Comparison of ENCODE assay signal across 9 mouse cellular contexts in the genomic region with DNA sequence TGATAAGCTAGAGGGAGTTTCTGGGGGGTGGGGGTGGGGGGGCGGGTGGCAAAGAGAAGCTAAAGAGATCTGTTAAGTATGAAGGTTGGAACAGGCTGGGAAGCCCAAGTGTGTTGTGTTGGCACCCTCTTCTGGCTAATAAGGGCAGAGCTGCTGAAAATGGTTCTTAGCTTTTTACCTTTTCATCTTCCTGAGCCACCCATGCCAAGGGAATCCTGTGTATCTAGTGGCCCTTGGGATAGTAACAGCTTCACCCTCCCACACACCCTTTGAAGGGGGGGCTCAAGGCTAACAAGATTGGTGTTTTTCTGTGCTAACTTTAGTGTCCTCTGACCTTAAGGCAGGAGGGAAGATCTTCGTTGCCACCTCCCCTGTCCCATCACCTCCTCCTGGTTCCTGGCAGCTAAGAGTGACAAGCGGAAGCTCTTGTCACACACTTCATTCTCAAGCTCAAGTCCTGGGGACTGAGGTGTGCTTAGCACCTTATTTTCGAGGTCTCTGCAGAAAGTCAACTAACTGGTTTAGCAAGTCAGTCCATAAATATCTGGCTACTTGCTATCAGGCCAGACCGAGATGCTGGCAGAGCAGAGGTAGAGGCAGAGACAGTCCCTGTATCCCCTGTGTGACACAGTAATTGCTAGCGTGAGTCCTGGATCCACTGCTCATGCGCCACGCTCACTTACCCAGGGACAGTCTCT. TPM values are rescaled to one million over a fixed set of nuclear protein-coding genes. Genes with fewer than 3 reads are reported as not detected.
DNase-seq lines count a peak whose midpoint lies in the region; ATAC-seq and TF ChIP-seq lines count a peak whose summit lies in the region.
"Had no signal": no experiment of that assay in that cellular context is flagged by ENCODE, and none has a peak within 500 bp of the region (broad histone marks: within the 10 kb centered on the region; RNA-seq: fewer than 3 reads in every experiment).

No protein-coding gene starts in this region.

- H3K79me2 ChIP-seq in MEL (ENCODE audit: control insufficient read depth, insufficient read depth, low read length, poor library complexity) = no peaks in the 10 kb centered on the region

- H3K4me1 ChIP-seq in MEL (ENCODE audit: control insufficient read depth in 1 of 2, insufficient read depth in 2 of 2, low read length in 2 of 2) = peaks cover 3 to 6% of the 10 kb centered on the region in 2 experiments; a peak in 2 of 4 replicates
- H3K4me1 ChIP-seq in embryonic facial prominence, embryonic 11.5 days (ENCODE audit: control insufficient read depth, insufficient read depth, low read length) = no peaks in the 10 kb centered on the region
- H3K4me1 ChIP-seq in kidney, postnatal 0 days (replicated peaks; ENCODE audit: insufficient read depth, low read length) = peaks cover 6% of the 10 kb centered on the region
- H3K4me1 ChIP-seq in liver, embryonic 14.5 days (replicated peaks; ENCODE audit: control insufficient read depth in 2 of 2, insufficient read depth in 2 of 2, low read length in 1 of 2) = 0 out of 4 replicates have a peak, but pooled peaks cover 0 to under 1% of the 10 kb centered on the region in 2 experiments
- peaks cover 21% of the 10 kb centered on the region for H3K4me1 ChIP-seq in neural tube, embryonic 14.5 days (ENCODE audit: control insufficient read depth, insufficient read depth, low read length)
- H3K4me1 ChIP-seq in forebrain, embryonic 15.5 days = no peaks in the 10 kb centered on the region

- H3K4me3 ChIP-seq in MEL (ENCODE audit: control insufficient read depth in 1 of 2, insufficient read depth in 1 of 2, low read depth in 2 of 2, low read length in 2 of 2) = no peak overlapping the region
- no peak overlapping the region for H3K4me3 ChIP-seq in embryonic facial prominence, embryonic 11.5 days (ENCODE audit: low read depth, low read length)
- H3K4me3 ChIP-seq in kidney, postnatal 0 days (replicated peaks; ENCODE audit: low read depth, low read length) = no peak overlapping the region
- no peak overlapping the region for H3K4me3 ChIP-seq in liver, embryonic 14.5 days (ENCODE audit: insufficient read depth in 1 of 2, low read depth in 2 of 2, low read length in 2 of 2)
- H3K4me3 ChIP-seq in neural tube, embryonic 14.5 days (ENCODE audit: low read depth, low read length) = no peak overlapping the region
- H3K4me3 ChIP-seq in forebrain, embryonic 15.5 days = no peak overlapping the region

- peak; percentile 19 for DNase-seq in gastrocnemius, adult 18-20 months (ENCODE audit: low spot score)
- no peak for DNase-seq in gastrocnemius, postnatal 10 days
- peak; percentile 56 for DNase-seq in MEL (ENCODE audit: low read depth, low spot score)
- DNase-seq in embryonic facial prominence, embryonic 11.5 days (ENCODE audit: low spot score) = peak; percentile 70
- DNase-seq in kidney, postnatal 0 days (ENCODE audit: low spot score) = peak; percentile 83
- DNase-seq in liver, embryonic 14.5 days (ENCODE audit: low read depth in 3 of 3, low spot score in 3 of 3) = no peak

- peak; percentile 75 for TF ChIP-seq RAD21 in MEL (IDR thresholded peaks at IDR 0.05; ENCODE audit: low read depth, low read length)

- TF ChIP-seq EP300 in MEL (IDR thresholded peaks at IDR 0.05; ENCODE audit: low read depth in 1 of 2, low read length in 2 of 2) = no peak
- no peak for TF ChIP-seq EP300 in liver, embryonic 14.5 days (IDR thresholded peaks at IDR 0.05; ENCODE audit: low read depth)

- no peaks in the 10 kb centered on the region for H3K27me3 ChIP-seq in MEL (ENCODE audit: control insufficient read depth in 1 of 2, insufficient read depth in 2 of 2, low read length in 2 of 2)
- no peaks in the 10 kb centered on the region for H3K27me3 ChIP-seq in embryonic facial prominence, embryonic 11.5 days (ENCODE audit: control insufficient read depth, insufficient read depth, low read length)
- no peaks in the 10 kb centered on the region for H3K27me3 ChIP-seq in kidney, postnatal 0 days (ENCODE audit: insufficient read depth, low read length)
- no peaks in the 10 kb centered on the region for H3K27me3 ChIP-seq in liver, embryonic 14.5 days (ENCODE audit: control insufficient read depth, insufficient read depth, low read length)
- no peaks in the 10 kb centered on the region for H3K27me3 ChIP-seq in neural tube, embryonic 14.5 days (ENCODE audit: control insufficient read depth, insufficient read depth, low read length)
- no peaks in the 10 kb centered on the region for H3K27me3 ChIP-seq in forebrain, embryonic 15.5 days

- ATAC-seq in embryonic facial prominence, embryonic 11.5 days (replicated peaks; ENCODE audit: insufficient number of reproducible peaks, low FRiP score, low TSS enrichment, low read depth) = no peak
- 0 out of 2 replicates have a peak, but pooled peaks have one; percentile 27 for ATAC-seq in kidney, postnatal 0 days (replicated peaks; ENCODE audit: low FRiP score, low read depth)
- no peak for ATAC-seq in liver, embryonic 14.5 days (ENCODE audit: insufficient read depth)
- peak; percentile 60; the same call in 1 of the 2 replicates for ATAC-seq in neural tube, embryonic 14.5 days (ENCODE audit: low read depth)
- no peak for ATAC-seq in forebrain, embryonic 15.5 days (replicated peaks)

- WGBS in embryonic facial prominence, embryonic 11.5 days = 66% methylated on average over 8 of the region's 8 CpGs
- 61% methylated on average over 8 of the region's 8 CpGs for WGBS in kidney, postnatal 0 days
- WGBS in liver, embryonic 14.5 days (ENCODE audit: insufficient replicate concordance) = 61% methylated on average over 8 of the region's 8 CpGs
- 77% methylated on average over 8 of the region's 8 CpGs for WGBS in neural tube, embryonic 14.5 days
- 80% methylated on average over 8 of the region's 8 CpGs for WGBS in forebrain, embryonic 15.5 days

- H3K4me2 ChIP-seq in embryonic facial prominence, embryonic 11.5 days (ENCODE audit: low read depth, low read length) = no peak overlapping the region
- H3K4me2 ChIP-seq in kidney, postnatal 0 days (ENCODE audit: low read length) = no peak overlapping the region
- H3K4me2 ChIP-seq in liver, embryonic 14.5 days (ENCODE audit: low read depth) = no peak overlapping the region
- no peak overlapping the region for H3K4me2 ChIP-seq in neural tube, embryonic 14.5 days (ENCODE audit: low read depth, low read length)
- H3K4me2 ChIP-seq in forebrain, embryonic 15.5 days (replicated peaks) = no peak overlapping the region

- no peak overlapping the region for H3K27ac ChIP-seq in MEL (ENCODE audit: control insufficient read depth, low read depth, low read length)
- H3K27ac ChIP-seq in embryonic facial prominence, embryonic 11.5 days (replicated peaks; ENCODE audit: low read depth, low read length) = no peak overlapping the region
- no peak overlapping the region for H3K27ac ChIP-seq in kidney, postnatal 0 days
- no peak overlapping the region for H3K27ac ChIP-seq in liver, embryonic 14.5 days
- H3K27ac ChIP-seq in neural tube, embryonic 14.5 days (ENCODE audit: low read depth, low read length) = no peak overlapping the region
- no peak overlapping the region for H3K27ac ChIP-seq in forebrain, embryonic 15.5 days (replicated peaks)

- no peaks in the 10 kb centered on the region for H3K9me3 ChIP-seq in MEL (replicated peaks; ENCODE audit: insufficient read depth, low read length)
- H3K9me3 ChIP-seq in embryonic facial prominence, embryonic 11.5 days (replicated peaks; ENCODE audit: control insufficient read depth, low read length) = no peaks in the 10 kb centered on the region
- H3K9me3 ChIP-seq in kidney, postnatal 0 days (replicated peaks; ENCODE audit: low read length) = no peaks in the 10 kb centered on the region
- H3K9me3 ChIP-seq in liver, embryonic 14.5 days (ENCODE audit: control insufficient read depth, low read length) = no peaks in the 10 kb centered on the region
- H3K9me3 ChIP-seq in neural tube, embryonic 14.5 days (ENCODE audit: control insufficient read depth, low read length) = no peaks in the 10 kb centered on the region
- H3K9me3 ChIP-seq in forebrain, embryonic 15.5 days = no peaks in the 10 kb centered on the region

- H3K36me3 ChIP-seq in MEL (ENCODE audit: control insufficient read depth in 1 of 2, insufficient read depth in 2 of 2, low read length in 2 of 2) = no peaks in the 10 kb centered on the region
- no peaks in the 10 kb centered on the region for H3K36me3 ChIP-seq in embryonic facial prominence, embryonic 11.5 days (replicated peaks; ENCODE audit: control insufficient read depth, insufficient read depth, low read depth, low read length)
- H3K36me3 ChIP-seq in kidney, postnatal 0 days (ENCODE audit: insufficient read depth, low read length) = 0 out of 2 replicates have a peak, but pooled peaks cover 3% of the 10 kb centered on the region
- no peaks in the 10 kb centered on the region for H3K36me3 ChIP-seq in liver, embryonic 14.5 days (replicated peaks; ENCODE audit: control insufficient read depth, insufficient read depth, low read depth)
- H3K36me3 ChIP-seq in neural tube, embryonic 14.5 days (ENCODE audit: control insufficient read depth, insufficient read depth, low read length) = peaks cover 4% of the 10 kb centered on the region; the same call in 1 of the 2 replicates
- H3K36me3 ChIP-seq in forebrain, embryonic 15.5 days = no peaks in the 10 kb centered on the region

- H3K9ac ChIP-seq in MEL (ENCODE audit: control insufficient read depth, low read depth, low read length, poor library complexity, severe bottlenecking) = no peak overlapping the region
- H3K9ac ChIP-seq in embryonic facial prominence, embryonic 11.5 days (replicated peaks; ENCODE audit: low read length) = 0 out of 2 replicates have a peak overlapping the region, but pooled peaks have one; percentile 4
- no peak overlapping the region for H3K9ac ChIP-seq in kidney, postnatal 0 days (ENCODE audit: low read depth, low read length)
- no peak overlapping the region; the same call in 1 of the 2 replicates for H3K9ac ChIP-seq in liver, embryonic 14.5 days (replicated peaks)
- no peak overlapping the region for H3K9ac ChIP-seq in neural tube, embryonic 14.5 days (replicated peaks; ENCODE audit: low read depth, low read length)
- no peak overlapping the region for H3K9ac ChIP-seq in forebrain, embryonic 15.5 days (replicated peaks)

- no peak for TF ChIP-seq POLR2A in MEL (IDR thresholded peaks at IDR 0.05; ENCODE audit: control insufficient read depth in 1 of 2, insufficient read depth in 1 of 2, low read depth in 1 of 2, low read length in 2 of 2, poor library complexity in 1 of 2)

- TF ChIP-seq CTCF in MEL (IDR thresholded peaks at IDR 0.05 in 2 of 3, conservative IDR thresholded peaks at IDR 0.05 in 1 of 3; ENCODE audit: control insufficient read depth in 1 of 3, insufficient read depth in 1 of 3, low read depth in 2 of 3, low read length in 3 of 3, poor library complexity in 1 of 3, severe bottlenecking in 1 of 3) = peak; percentile 37 to 68 (median 54); a peak in 5 of 6 replicates
- peak; percentile 79 for TF ChIP-seq CTCF in kidney, postnatal 0 days (IDR thresholded peaks at IDR 0.05; ENCODE audit: low read depth)
- peak; percentile 59 for TF ChIP-seq CTCF in liver, embryonic 14.5 days (IDR thresholded peaks at IDR 0.05; ENCODE audit: low read depth)

RNA-seq across cellular contexts. Expression of gene Ndc1, which starts 18.1 kb away (rescaled TPM):
- 1 to 10 TPM; 5.7 to 6.8 TPM for total RNA-seq in gastrocnemius, adult 18-20 months (2021)
- total RNA-seq in gastrocnemius, postnatal 10 days (2021) = 1 to 10 TPM; 8.0 to 8.4 TPM
- 44.7 and 54.0 TPM in 2 replicates for total RNA-seq in MEL (2012; rRNA removed)
- 100 to 1,000 TPM in 1 of 2 experiments, 10 to 100 TPM in 1; 57.2 to 274 TPM for polyA plus RNA-seq in MEL (2012; ENCODE audit: insufficient read depth in 1 of 2, insufficient read length in 2 of 2, low read depth in 1 of 2, low replicate concordance in 2 of 2, missing spikeins in 1 of 2)
- 56.0 and 61.7 TPM in 2 replicates for polyA plus RNA-seq in embryonic facial prominence, embryonic 11.5 days (2014; fragmentation: Nextera tagmentation; extraction: Ambion mirVana)
- 19.0 and 21.1 TPM in 2 replicates for polyA plus RNA-seq in kidney, postnatal 0 days (2015; fragmentation: Nextera tagmentation; extraction: Ambion mirVana)
- polyA plus RNA-seq in liver, embryonic 14.5 days (2012; rRNA removed) = 8.7 and 9.6 TPM in 2 replicates
- polyA plus RNA-seq in liver, embryonic 14.5 days (2014; fragmentation: Nextera tagmentation; extraction: Ambion mirVana) = 17.2 and 21.2 TPM in 2 replicates
- 22.5 and 23.2 TPM in 2 replicates for polyA plus RNA-seq in neural tube, embryonic 14.5 days (2014; fragmentation: Nextera tagmentation; extraction: Ambion mirVana)
- polyA plus RNA-seq in forebrain, embryonic 15.5 days (2015; fragmentation: Nextera tagmentation; extraction: Ambion mirVana) = 18.9 and 20.8 TPM in 2 replicates

RNA-seq across cellular contexts. Expression of gene Yipf1, which starts 35.3 kb away (rescaled TPM):
- 1 to 10 TPM; 8.2 to 9.0 TPM for total RNA-seq in gastrocnemius, adult 18-20 months (2021)
- total RNA-seq in gastrocnemius, postnatal 10 days (2021) = 10 to 100 TPM; 14.8 to 17.8 TPM
- 37.5 and 40.6 TPM in 2 replicates for total RNA-seq in MEL (2012; rRNA removed)
- 100 to 1,000 TPM in 1 of 2 experiments, 10 to 100 TPM in 1; 43.5 to 549 TPM for polyA plus RNA-seq in MEL (2012; ENCODE audit: insufficient read depth in 1 of 2, insufficient read length in 2 of 2, low read depth in 1 of 2, low replicate concordance in 2 of 2, missing spikeins in 1 of 2)
- 51.8 and 53.6 TPM in 2 replicates for polyA plus RNA-seq in embryonic facial prominence, embryonic 11.5 days (2014; fragmentation: Nextera tagmentation; extraction: Ambion mirVana)
- polyA plus RNA-seq in kidney, postnatal 0 days (2015; fragmentation: Nextera tagmentation; extraction: Ambion mirVana) = 67.5 and 68.8 TPM in 2 replicates
- polyA plus RNA-seq in liver, embryonic 14.5 days (2012; rRNA removed) = 11.9 and 12.7 TPM in 2 replicates
- polyA plus RNA-seq in liver, embryonic 14.5 days (2014; fragmentation: Nextera tagmentation; extraction: Ambion mirVana) = 23.0 and 27.3 TPM in 2 replicates
- polyA plus RNA-seq in neural tube, embryonic 14.5 days (2014; fragmentation: Nextera tagmentation; extraction: Ambion mirVana) = 68.3 and 70.5 TPM in 2 replicates
- 53.2 and 54.3 TPM in 2 replicates for polyA plus RNA-seq in forebrain, embryonic 15.5 days (2015; fragmentation: Nextera tagmentation; extraction: Ambion mirVana)

RNA-seq across cellular contexts. Expression of gene Dio1, which starts 42.5 kb away (rescaled TPM):
- not detected for total RNA-seq in gastrocnemius, adult 18-20 months (2021)
- total RNA-seq in gastrocnemius, postnatal 10 days (2021) = under 1 TPM in 1 of 2 experiments, not detected in 1; 0.33 TPM
- total RNA-seq in MEL (2012; rRNA removed) = not detected in 2 replicates
- polyA plus RNA-seq in MEL (2012; ENCODE audit: insufficient read depth in 1 of 2, insufficient read length in 2 of 2, low read depth in 1 of 2, low replicate concordance in 2 of 2, missing spikeins in 1 of 2) = under 1 TPM in 1 of 2 experiments, not detected in 1; 0.13 TPM
- not detected in 2 replicates for polyA plus RNA-seq in embryonic facial prominence, embryonic 11.5 days (2014; fragmentation: Nextera tagmentation; extraction: Ambion mirVana)
- polyA plus RNA-seq in kidney, postnatal 0 days (2015; fragmentation: Nextera tagmentation; extraction: Ambion mirVana) = 2.3 and 3.1 TPM in 2 replicates
- polyA plus RNA-seq in liver, embryonic 14.5 days (2012; rRNA removed) = 0.03 TPM in 1 of 2 replicates, not detected in the other
- not detected in 2 replicates for polyA plus RNA-seq in liver, embryonic 14.5 days (2014; fragmentation: Nextera tagmentation; extraction: Ambion mirVana)
- not detected in 2 replicates for polyA plus RNA-seq in neural tube, embryonic 14.5 days (2014; fragmentation: Nextera tagmentation; extraction: Ambion mirVana)
- polyA plus RNA-seq in forebrain, embryonic 15.5 days (2015; fragmentation: Nextera tagmentation; extraction: Ambion mirVana) = not detected in 2 replicates
- total RNA-seq: left cerebral cortex, postnatal 36 days had no signal

Comparison
In these comparisons a context has a peak if more than half of its experiments do, and no peak if none do; other contexts are left out.
1. DNase-seq: peak in gastrocnemius, adult 18-20 months (single experiment), MEL (single experiment), embryonic facial prominence, embryonic 11.5 days (single experiment) and kidney, postnatal 0 days (single experiment); none in gastrocnemius, postnatal 10 days (single experiment) and liver, embryonic 14.5 days (0 of 3).
2. ATAC-seq: peak in kidney, postnatal 0 days (single experiment) and neural tube, embryonic 14.5 days (single experiment); none in embryonic facial prominence, embryonic 11.5 days (single experiment), liver, embryonic 14.5 days (single experiment) and forebrain, embryonic 15.5 days (single experiment).
3. Peak in every context shown above with its lines, with median percentiles within 50 percentile points of each other: CTCF ChIP-seq.